Mouse (Mus musculus) spleen, adult 2 months (tissue): Measurements from ENCODE around the gene Coro1c.

ENCODE experiments used
- CTCF ChIP-seq: fragments of 200-500 bp; IDR thresholded peaks from 2 replicates; pipeline ENCODE4 v1.5.1; 2011; ENCODE audit warnings: mild to moderate bottlenecking, inconsistent platforms; ENCODE audit not compliant: insufficient read depth, insufficient read length, insufficient replicate concordance; ENCODE audit errors: extremely low read depth
- POLR2A ChIP-seq: fragments of 200-500 bp; IDR thresholded peaks from 2 replicates; pipeline ENCODE4 v1.6.1; 2011; ENCODE audit warnings: low read depth, low read length, inconsistent platforms

- TF ChIP-seq CTCF (no peak), POLR2A (no peak)
These were observed 17.7 kb downstream of the Coro1c start for GRCm38 (mm10) chr5:113890874-113891273.
